Mouse (Mus musculus): ENCODE measurements around the gene Gm37240.

Gene Gm37240

GRCm38 (mm10) chr3:84927901-84928300, 959.4 kb downstream of the Gm37240 start:
- DNase-seq (ENCODE audit: extremely low spot score, low read depth, low spot score), result no peak

- DNase-seq (ENCODE audit: extremely low spot score, low read depth, low spot score), result no peak
These were observed 960.0 kb downstream of the Gm37240 start for GRCm38 (mm10) chr3:84927168-84927794.

- no peak for DNase-seq (ENCODE audit: extremely low spot score, low read depth, low spot score)
These were observed 961.2 kb downstream of the Gm37240 start for GRCm38 (mm10) chr3:84926140-84926539.

GRCm38 (mm10) chr3:84925229-84925628, 962.1 kb downstream of the Gm37240 start:
- DNase-seq (ENCODE audit: extremely low spot score, low read depth, low spot score), result no peak

- no peak for DNase-seq (ENCODE audit: extremely low spot score, low read depth, low spot score)
These were observed 963.6 kb downstream of the Gm37240 start for GRCm38 (mm10) chr3:84923670-84924069.

- DNase-seq (ENCODE audit: extremely low spot score, low read depth, low spot score), result no peak
These were observed 964.1 kb downstream of the Gm37240 start for GRCm38 (mm10) chr3:84923256-84923655.

- no peak for DNase-seq (ENCODE audit: extremely low spot score, low read depth, low spot score)
These were observed 965.5 kb downstream of the Gm37240 start for GRCm38 (mm10) chr3:84921704-84922420.

GRCm38 (mm10) chr3:84917903-84918679, 969.2 kb downstream of the Gm37240 start:
- DNase-seq (ENCODE audit: extremely low spot score, low read depth, low spot score), result no peak

GRCm38 (mm10) chr3:84914284-84914683, 973.0 kb downstream of the Gm37240 start:
- no peak for DNase-seq (ENCODE audit: extremely low spot score, low read depth, low spot score)

GRCm38 (mm10) chr3:84906528-84906927, 980.8 kb downstream of the Gm37240 start:
- no peak for DNase-seq (ENCODE audit: extremely low spot score, low read depth, low spot score)

GRCm38 (mm10) chr3:84897952-84898351, 989.4 kb downstream of the Gm37240 start:
- no peak for DNase-seq (ENCODE audit: extremely low spot score, low read depth, low spot score)

- no peak for DNase-seq (ENCODE audit: extremely low spot score, low read depth, low spot score)
These were observed 996.3 kb downstream of the Gm37240 start for GRCm38 (mm10) chr3:84890983-84891382.

GRCm38 (mm10) chr3:84889648-84890047, 997.7 kb downstream of the Gm37240 start:
- DNase-seq (ENCODE audit: extremely low spot score, low read depth, low spot score), result no peak

- no peak for DNase-seq (ENCODE audit: extremely low spot score, low read depth, low spot score)
These were observed 1003.4 kb downstream of the Gm37240 start for GRCm38 (mm10) chr3:84883817-84884483.

GRCm38 (mm10) chr3:84876211-84876610, 1011.1 kb downstream of the Gm37240 start:
- DNase-seq (ENCODE audit: extremely low spot score, low read depth, low spot score), result no peak

GRCm38 (mm10) chr3:84875306-84875705, 1012.0 kb downstream of the Gm37240 start:
- no peak for DNase-seq (ENCODE audit: extremely low spot score, low read depth, low spot score)

GRCm38 (mm10) chr3:84870126-84870525, 1017.2 kb downstream of the Gm37240 start:
- DNase-seq (ENCODE audit: extremely low spot score, low read depth, low spot score), result no peak

- DNase-seq (ENCODE audit: extremely low spot score, low read depth, low spot score), result no peak
These were observed 1019.3 kb downstream of the Gm37240 start for GRCm38 (mm10) chr3:84867991-84868390.

- no peak for DNase-seq (ENCODE audit: extremely low spot score, low read depth, low spot score)
These were observed 1019.8 kb downstream of the Gm37240 start for GRCm38 (mm10) chr3:84867434-84867975.

- DNase-seq (ENCODE audit: extremely low spot score, low read depth, low spot score), result no peak
These were observed 1020.5 kb downstream of the Gm37240 start for GRCm38 (mm10) chr3:84866866-84867265.

GRCm38 (mm10) chr3:84865684-84866083, 1021.6 kb downstream of the Gm37240 start:
- no peak for DNase-seq (ENCODE audit: extremely low spot score, low read depth, low spot score)
